Mouse (Mus musculus) cerebellum, adult 2 months (tissue): ENCODE data around the gene Ppp1r12a.

Source experiments
- CTCF ChIP-seq: fragments of 200-500 bp; IDR thresholded peaks from 2 replicates; pipeline ENCODE4 v1.5.1; 2011; ENCODE audit warnings: low read depth, mild to moderate bottlenecking, control low read depth, low read length, moderate library complexity, borderline replicate concordance; ENCODE audit not compliant: insufficient read depth
- POLR2A ChIP-seq: fragments of 200-500 bp; IDR thresholded peaks from 2 replicates; pipeline ENCODE4 v1.6.1; 2011; ENCODE audit warnings: low read length, control low read depth, borderline replicate concordance; ENCODE audit not compliant: insufficient read depth

GRCm38 (mm10) chr10:108155042-108155686, 6.8 kb upstream of the Ppp1r12a start:
- TF ChIP-seq CTCF (no peak), POLR2A (no peak)
